Mouse (Mus musculus) embryonic facial prominence, embryonic 12.5 days (tissue): ENCODE measurements around the gene Spef1. TPM values are rescaled to one million over a fixed set of nuclear protein-coding genes. Genes with fewer than 3 reads are reported as not detected.
"Not testable (repeated sequence)": the region's sequence is repeated elsewhere in the genome, so short reads cannot be mapped to it uniquely, and the experiment has no call there.

Source experiments
- ATAC-seq: fragments of 200-750 bp; cut with Nextera tagmentation; 2 replicates; pipeline ENCODE4 v1.8.0; 2017; ENCODE audit not compliant: insufficient number of reproducible peaks, insufficient read depth, low FRiP score, low TSS enrichment
- H3K27ac ChIP-seq: fragments of 300-500 bp; sonication (generic); 2 replicates; pipeline ENCODE4 v1.5.1; 2016; ENCODE audit warnings: mild to moderate bottlenecking
- H3K27me3 ChIP-seq: fragments of 300-500 bp; sonication (generic); 2 replicates; pipeline ENCODE4 v1.6.1; 2016; ENCODE audit warnings: mild to moderate bottlenecking, moderate library complexity
- H3K36me3 ChIP-seq: fragments of 300-500 bp; sonication (generic); 2 replicates; pipeline ENCODE4 v1.6.1; 2016; ENCODE audit warnings: mild to moderate bottlenecking
- H3K4me1 ChIP-seq: fragments of 300-500 bp; sonication (generic); 2 replicates; pipeline ENCODE4 v1.6.1; 2016
- H3K4me2 ChIP-seq: fragments of 300-500 bp; sonication (generic); replicated peaks from 2 replicates; pipeline ENCODE4 v1.6.1; 2016; ENCODE audit warnings: mild to moderate bottlenecking, moderate library complexity
- H3K4me3 ChIP-seq: fragments of 300-500 bp; sonication (generic); 2 replicates; pipeline ENCODE4 v1.5.1; 2016; ENCODE audit warnings: mild to moderate bottlenecking
- H3K9ac ChIP-seq: fragments of 300-500 bp; sonication (generic); 2 replicates; pipeline ENCODE4 v1.6.1; 2016; ENCODE audit warnings: mild to moderate bottlenecking, moderate library complexity
- H3K9me3 ChIP-seq: fragments of 300-500 bp; sonication (generic); 2 replicates; pipeline ENCODE4 v1.6.1; 2016; ENCODE audit warnings: mild to moderate bottlenecking, moderate library complexity
- WGBS: fragments of 180-500 bp; shearing (Covaris S2); methylation state at CpG from one replicate; pipeline ENCODE4 v1.1.7; 2016; 5-methylcytosine and 5-hydroxymethylcytosine counted together
- polyA plus RNA-seq: library from polyadenylated mRNA; unstranded; fragments of >200 nt; fragmentation: Nextera tagmentation; extraction: Ambion mirVana; gene quantifications from 2 replicates; pipeline ENCODE4 v1.2.1, GENCODE M21; 2016

Spef1 gene
- polyA plus RNA-seq: 4.9 and 5.2 TPM in 2 replicates

DNA sequence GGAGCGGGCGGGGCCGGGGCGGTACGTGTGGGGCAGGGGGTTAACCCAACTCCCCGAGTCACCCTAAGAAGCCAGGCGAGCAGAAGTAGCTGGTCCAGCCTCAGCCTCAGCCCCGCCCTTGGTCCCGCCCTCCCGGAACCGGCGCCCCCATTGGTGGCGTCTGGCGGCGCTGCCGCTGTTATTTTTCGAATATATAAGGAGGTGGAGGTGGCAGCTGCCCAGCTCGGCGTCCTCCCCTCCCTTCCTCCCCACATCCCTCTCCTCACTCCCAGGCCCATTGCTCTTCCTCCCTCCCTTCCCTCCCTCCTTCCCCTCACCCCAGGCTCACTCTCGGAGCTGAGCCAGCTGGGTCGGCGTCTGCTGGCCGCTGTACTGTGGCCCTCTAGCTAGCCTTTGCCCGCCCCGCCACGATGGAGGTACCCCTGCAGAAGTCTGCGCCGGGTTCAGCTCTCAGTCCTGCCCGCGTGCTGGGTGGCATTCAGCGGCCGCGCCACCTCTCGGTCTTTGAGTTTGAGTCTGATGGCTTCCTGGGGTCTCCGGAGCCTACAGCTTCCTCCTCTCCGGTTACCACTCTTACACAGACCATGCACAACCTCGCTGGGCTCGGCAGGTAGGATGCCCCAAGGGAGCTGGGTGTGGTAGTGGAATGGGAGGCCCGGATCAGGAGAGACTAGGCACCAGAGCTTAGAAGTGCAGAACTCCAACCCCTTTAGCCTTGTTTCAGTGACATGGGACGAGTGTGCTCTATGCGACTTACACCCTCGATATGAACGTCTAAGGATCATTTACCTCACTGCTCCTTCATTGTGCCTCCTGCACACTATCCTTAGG is at the start of gene Spef1, which contains the start of gene Cdc25b:
Gene Spef1, minus strand, starts transcription at position 512 of the 831 bp plus-strand sequence.
Gene Cdc25b, plus strand, starts transcription at position 179 of the 831 bp plus-strand sequence.
- under 1% methylated on average over 34 of the region's 43 CpGs for WGBS
- Histone ChIP-seq H3K4me2 (peak within 1 kb of the TSS; percentile 83), H3K4me3 (peak within 1 kb of the TSS; percentile 63), H3K9me3 (no peaks in the 10 kb centered on the region), H3K36me3 (peaks cover 12% of the 10 kb centered on the region; the same call in 1 of the 2 replicates), H3K27me3 (0 out of 2 replicates have a peak, but pooled peaks cover 4% of the 10 kb centered on the region), H3K27ac (peak within 1 kb of the TSS; percentile 77), H3K4me1 (peaks cover 35% of the 10 kb centered on the region), H3K9ac (peak within 1 kb of the TSS; percentile 71)
- peak; percentile 85 for ATAC-seq

DNA sequence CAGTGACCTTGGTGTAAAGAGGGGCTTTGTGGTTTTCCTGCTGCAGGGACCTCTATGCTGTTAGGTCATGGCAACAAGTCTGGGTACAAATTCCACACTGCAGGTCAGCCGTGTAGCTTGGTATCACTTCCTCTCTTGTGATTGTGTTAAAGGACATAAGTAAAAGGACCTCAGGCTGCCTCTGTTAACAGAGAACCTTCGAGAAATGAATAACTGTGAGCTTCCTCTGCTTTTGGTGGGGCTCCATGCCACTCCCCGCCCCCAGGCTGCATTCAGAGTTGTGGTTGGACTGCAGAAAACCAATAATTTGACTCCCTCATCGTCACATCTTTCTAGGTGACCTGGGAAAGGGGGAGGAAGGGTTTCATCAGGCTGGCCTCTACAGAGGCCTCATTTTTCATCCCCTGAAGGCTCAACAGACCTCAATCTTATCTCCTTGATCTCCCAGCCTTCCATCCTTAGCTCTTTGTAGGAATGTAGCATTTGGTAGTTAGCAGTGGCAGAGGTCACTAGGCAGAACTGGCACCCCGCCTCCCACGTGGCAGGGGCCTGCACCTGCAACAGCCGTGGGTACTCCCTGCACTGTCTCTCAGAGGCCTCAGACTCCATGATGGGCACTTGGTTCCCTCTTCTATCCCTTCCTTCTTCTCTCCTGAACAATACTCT is 48.0 kb upstream of the Spef1 start:
- ATAC-seq: no peak
- peak overlapping the region; percentile 57 for H3K4me3 ChIP-seq
- WGBS: 70% methylated on average over 7 of the region's 7 CpGs

DNA sequence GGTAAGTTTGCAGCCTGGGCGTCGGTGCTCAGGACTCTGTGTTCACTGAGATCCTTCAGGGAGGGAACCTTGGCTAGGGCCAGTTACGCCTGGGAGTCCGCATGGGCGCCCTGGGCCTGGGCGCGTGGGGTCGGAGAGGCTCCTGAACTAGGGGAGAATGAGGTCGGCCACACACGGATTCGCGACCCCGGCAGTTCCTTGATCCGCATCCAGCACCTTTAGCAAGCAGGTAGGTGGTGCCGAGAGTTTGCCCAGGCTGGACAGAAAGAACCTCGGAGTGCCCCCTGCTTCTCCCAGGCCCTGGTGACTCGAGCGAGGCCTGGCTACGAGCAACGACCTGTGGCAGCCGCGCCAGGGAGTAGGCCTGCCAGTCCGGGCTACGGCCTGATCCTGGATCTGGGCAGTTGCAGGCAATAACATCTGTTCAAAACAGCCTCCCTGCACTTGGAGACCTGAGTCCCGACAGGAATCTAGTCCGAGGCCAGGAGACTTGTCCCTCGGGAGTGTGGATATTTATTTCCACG is 47.1 kb upstream of the Spef1 start:
- Histone ChIP-seq H3K27ac (peak overlapping the region; percentile 61; the same call in 1 of the 2 replicates), H3K36me3 (peaks cover 5% of the 10 kb centered on the region), H3K9ac (peak overlapping the region; percentile 77), H3K4me2 (peak overlapping the region; percentile 72), H3K4me3 (peak overlapping the region; percentile 57), H3K9me3 (no peaks in the 10 kb centered on the region), H3K4me1 (peaks cover 23% of the 10 kb centered on the region), H3K27me3 (no peaks in the 10 kb centered on the region)
- peak; percentile 32; the same call in 1 of the 2 replicates for ATAC-seq
- 14% methylated on average over 28 of the region's 28 CpGs for WGBS

More for the DNA sequence above, 48.0 kb upstream of the Spef1 start:
- no peak overlapping the region for H3K27ac ChIP-seq
- H3K4me2 ChIP-seq: peak overlapping the region; percentile 72
- no peaks in the 10 kb centered on the region for H3K27me3 ChIP-seq
- H3K36me3 ChIP-seq: peaks cover 11% of the 10 kb centered on the region
- H3K4me1 ChIP-seq: peaks cover 23% of the 10 kb centered on the region
- H3K9me3 ChIP-seq: no peaks in the 10 kb centered on the region
- peak overlapping the region; percentile 77; the same call in 1 of the 2 replicates for H3K9ac ChIP-seq

DNA sequence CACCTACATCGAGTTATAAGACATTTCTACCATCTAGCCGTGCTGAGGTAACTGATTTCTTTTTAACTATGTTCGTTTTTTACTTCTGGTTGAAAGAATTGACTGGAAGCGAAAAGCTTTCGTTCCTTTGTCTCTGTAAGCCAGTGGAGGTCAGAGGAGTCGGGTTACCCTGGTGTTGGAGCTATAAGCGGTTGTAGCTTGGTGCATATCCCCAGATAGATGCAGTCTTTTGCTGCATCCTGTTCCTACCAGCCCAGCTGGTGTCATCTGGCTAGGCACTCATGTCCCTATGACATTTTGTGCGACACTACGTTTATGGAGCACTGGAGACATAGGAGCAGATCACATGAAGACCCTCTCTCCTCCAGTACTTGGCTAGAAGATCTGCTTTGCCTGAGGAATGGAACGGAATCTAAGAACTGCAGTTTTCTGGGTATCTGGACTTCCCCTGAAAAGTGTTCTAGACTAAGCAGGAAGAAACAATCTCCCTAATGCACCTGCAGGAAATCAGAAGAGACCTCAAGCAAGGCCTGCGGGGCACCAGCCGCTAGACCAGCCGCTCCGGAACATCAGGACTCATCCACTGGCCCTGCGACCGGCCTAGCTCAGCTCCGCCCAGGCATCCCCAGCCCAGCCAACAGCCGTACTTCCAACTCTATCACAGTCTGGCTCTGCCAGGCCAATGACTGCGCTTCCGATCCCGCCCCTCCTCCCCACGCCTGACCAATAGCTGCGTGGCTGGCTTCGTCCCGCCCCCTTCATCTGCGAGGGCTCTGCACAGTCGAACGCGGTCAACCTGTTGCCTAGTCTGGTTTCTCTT is 46.4 kb upstream of the Spef1 start, which contains the start of gene Mavs:
Gene Mavs, plus strand, starts transcription at position 757 of the 820 bp plus-strand sequence.
- Histone ChIP-seq H3K36me3 (no peaks in the 10 kb centered on the region), H3K27ac (peak within 1 kb of the TSS; percentile 66), H3K4me1 (peaks cover 23% of the 10 kb centered on the region), H3K4me3 (peak within 1 kb of the TSS; percentile 57), H3K9ac (peak within 1 kb of the TSS; percentile 77), H3K9me3 (no peaks in the 10 kb centered on the region), H3K27me3 (no peaks in the 10 kb centered on the region), H3K4me2 (peak within 1 kb of the TSS; percentile 72)
- peak; percentile 100 for ATAC-seq
- WGBS: 10% methylated on average over 29 of the region's 29 CpGs

DNA sequence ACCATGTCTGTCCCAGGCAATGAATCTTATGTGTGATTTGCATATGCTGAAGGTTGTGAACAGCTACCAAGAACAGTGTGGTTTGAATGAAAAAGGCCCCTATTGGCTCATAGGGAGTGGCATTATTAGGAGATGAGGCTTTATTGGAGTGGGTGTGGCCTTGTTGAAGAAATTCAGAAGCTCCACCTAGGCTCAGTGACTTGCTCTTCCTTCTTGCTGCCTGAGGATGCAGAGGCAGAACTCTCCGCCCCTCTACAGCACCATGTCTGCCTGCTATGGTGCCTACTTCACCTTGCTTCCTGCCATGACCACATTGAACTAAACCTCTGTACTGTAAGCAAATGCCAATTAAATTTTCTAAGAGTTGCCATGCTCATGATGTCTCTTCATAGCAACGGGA is 45.5 kb upstream of the Spef1 start:
- Histone ChIP-seq H3K27me3 (no peaks in the 10 kb centered on the region), H3K9ac (no peak overlapping the region), H3K9me3 (no peaks in the 10 kb centered on the region), H3K4me3 (no peak overlapping the region), H3K36me3 (no peaks in the 10 kb centered on the region), H3K4me1 (peaks cover 23% of the 10 kb centered on the region), H3K4me2 (no peak overlapping the region), H3K27ac (no peak overlapping the region)
- 92% methylated on average over 2 of the region's 2 CpGs for WGBS
- no peak for ATAC-seq

DNA sequence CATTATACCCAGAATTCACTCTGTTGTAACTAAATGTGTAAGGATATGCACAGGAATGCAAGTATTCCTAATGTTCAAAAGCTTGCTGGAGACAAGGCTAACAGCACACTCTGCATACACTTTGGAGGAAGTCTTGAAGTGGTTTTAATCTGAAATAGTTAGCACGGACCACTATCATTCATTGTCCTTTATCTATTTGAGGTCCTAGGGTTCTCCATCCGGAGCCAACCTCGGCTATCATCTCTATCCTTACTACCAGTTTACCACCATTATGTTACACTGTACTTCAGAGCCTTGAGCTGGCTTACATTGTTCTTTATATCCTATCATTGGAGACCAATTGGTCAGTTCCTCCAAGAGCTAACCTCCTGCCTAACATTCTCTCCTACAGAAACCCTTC is 40.2 kb upstream of the Spef1 start:
- no peaks in the 10 kb centered on the region for H3K36me3 ChIP-seq
- ATAC-seq: no peak
- no peak overlapping the region for H3K9ac ChIP-seq
- no peak overlapping the region for H3K27ac ChIP-seq
- no peak overlapping the region for H3K4me2 ChIP-seq
- no peak overlapping the region for H3K4me3 ChIP-seq
- H3K27me3 ChIP-seq: no peaks in the 10 kb centered on the region
- no peaks in the 10 kb centered on the region for H3K4me1 ChIP-seq
- H3K9me3 ChIP-seq: no peaks in the 10 kb centered on the region
- WGBS: 79% methylated on average over 3 of the region's 3 CpGs

DNA sequence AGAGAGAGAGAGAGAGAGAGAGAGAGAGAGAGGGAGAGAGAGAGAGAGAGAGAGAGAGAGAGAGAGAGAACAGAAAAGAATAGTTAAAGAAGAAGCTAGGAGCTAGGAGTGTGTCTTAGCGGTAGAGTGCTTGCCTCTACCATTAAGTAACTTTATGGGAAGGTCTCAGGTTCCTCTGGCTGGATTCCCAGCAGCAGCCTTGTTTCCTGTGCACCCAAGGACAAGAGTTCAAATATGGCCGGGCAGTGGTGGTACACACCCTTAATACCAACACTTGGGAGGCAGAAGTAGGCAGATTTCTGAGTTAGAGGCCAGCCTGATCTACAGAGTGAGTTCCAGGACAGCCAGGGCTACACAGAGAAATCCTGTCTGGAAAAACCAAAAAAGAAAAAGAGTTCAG is 39.6 kb upstream of the Spef1 start:
- H3K4me3 ChIP-seq, H3K9ac ChIP-seq, H3K4me1 ChIP-seq, H3K4me2 ChIP-seq, H3K9me3 ChIP-seq, H3K36me3 ChIP-seq, H3K27me3 ChIP-seq, ATAC-seq, H3K27ac ChIP-seq: not testable (repeated sequence)
- 80% methylated on average over 2 of the region's 2 CpGs for WGBS

DNA sequence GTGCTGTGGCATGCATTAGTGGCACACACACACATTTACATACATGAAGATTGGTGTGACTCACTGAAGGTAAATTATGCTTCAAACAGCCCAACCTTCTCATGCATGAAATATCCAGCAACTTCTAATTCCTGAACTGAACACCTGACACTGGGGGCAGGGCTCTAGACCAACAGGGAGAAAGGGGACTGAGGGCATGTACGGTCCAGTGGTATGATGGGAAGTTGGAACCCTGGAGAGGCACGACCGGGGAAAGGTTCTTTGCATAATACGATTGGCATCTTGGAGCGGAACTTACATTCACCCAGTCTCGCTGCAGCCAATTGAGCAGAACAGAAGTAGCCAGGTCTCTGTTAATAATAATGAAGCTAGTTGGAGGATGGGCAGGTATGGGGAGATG is 38.1 kb upstream of the Spef1 start:
- no peak for ATAC-seq

DNA sequence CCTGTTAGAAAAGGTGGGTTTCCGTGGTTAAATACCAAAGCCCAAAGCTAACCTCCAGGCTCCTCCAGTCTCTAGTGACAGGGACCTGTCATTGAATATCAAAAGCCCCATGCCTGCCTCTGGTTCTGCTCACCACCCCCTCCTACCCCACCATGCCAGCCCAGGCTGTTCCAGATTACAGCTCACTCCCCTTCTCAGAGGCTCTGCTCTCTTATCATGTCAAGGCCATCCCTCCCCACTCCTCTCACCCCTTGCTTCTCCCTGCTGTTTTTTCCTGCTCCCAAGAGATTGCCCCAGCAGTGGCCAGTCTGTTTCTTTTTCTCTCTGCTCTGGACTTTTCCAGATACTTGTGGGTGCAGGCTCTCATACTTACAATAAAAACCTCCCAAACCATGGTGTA is 36.5 kb upstream of the Spef1 start:
- WGBS: 70% methylated on average over 1 of the region's 1 CpGs

More for the DNA sequence above, 38.1 kb upstream of the Spef1 start:
- Histone ChIP-seq H3K4me1 (no peaks in the 10 kb centered on the region), H3K4me2 (no peak overlapping the region), H3K27ac (no peak overlapping the region), H3K4me3 (no peak overlapping the region), H3K27me3 (no peaks in the 10 kb centered on the region), H3K36me3 (no peaks in the 10 kb centered on the region), H3K9me3 (no peaks in the 10 kb centered on the region), H3K9ac (no peak overlapping the region)
- 85% methylated on average over 6 of the region's 6 CpGs for WGBS

DNA sequence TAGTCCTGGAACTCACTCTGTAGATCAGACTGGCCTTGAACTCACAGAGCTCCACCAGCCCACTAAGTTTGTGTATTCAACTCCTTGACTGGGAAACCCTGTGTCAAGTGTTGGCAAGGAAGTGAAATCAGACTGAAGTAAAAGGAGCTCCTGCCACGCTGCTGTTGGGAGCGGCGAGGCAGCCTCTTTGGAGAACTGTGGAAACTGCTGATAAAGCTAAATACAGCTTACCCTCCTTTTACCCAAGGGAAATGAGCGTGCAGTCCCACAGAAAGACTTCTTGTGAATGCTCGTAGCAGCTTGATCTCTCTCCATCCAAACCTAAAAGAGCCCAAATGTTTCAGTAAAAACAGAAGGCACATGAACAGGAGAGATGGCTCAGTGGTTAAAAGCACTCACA is 35.5 kb upstream of the Spef1 start:
- no peak overlapping the region for H3K4me3 ChIP-seq
- H3K4me1 ChIP-seq: no peaks in the 10 kb centered on the region
- no peak overlapping the region for H3K9ac ChIP-seq
- no peak overlapping the region for H3K27ac ChIP-seq
- no peak overlapping the region for H3K4me2 ChIP-seq
- no peaks in the 10 kb centered on the region for H3K9me3 ChIP-seq
- no peaks in the 10 kb centered on the region for H3K36me3 ChIP-seq
- H3K27me3 ChIP-seq: no peaks in the 10 kb centered on the region
- ATAC-seq: no peak
- 69% methylated on average over 5 of the region's 5 CpGs for WGBS

More for the DNA sequence above, 36.5 kb upstream of the Spef1 start:
- H3K4me2 ChIP-seq: no peak overlapping the region
- no peaks in the 10 kb centered on the region for H3K9me3 ChIP-seq
- H3K4me1 ChIP-seq: no peaks in the 10 kb centered on the region
- H3K27ac ChIP-seq: no peak overlapping the region
- ATAC-seq: no peak
- no peaks in the 10 kb centered on the region for H3K36me3 ChIP-seq
- H3K9ac ChIP-seq: no peak overlapping the region
- no peaks in the 10 kb centered on the region for H3K27me3 ChIP-seq
- H3K4me3 ChIP-seq: no peak overlapping the region
